Mouse (Mus musculus) cortical plate, adult 2 months (tissue): ENCODE data around the gene Fmn2.

Source experiments
- CTCF ChIP-seq: fragments of 200-500 bp; IDR thresholded peaks from 2 replicates; pipeline ENCODE4 v1.5.1; 2011; ENCODE audit warnings: mild to moderate bottlenecking, control low read depth, low read length; ENCODE audit not compliant: insufficient read depth; ENCODE audit errors: extremely low read depth
- POLR2A ChIP-seq: fragments of 200-500 bp; IDR thresholded peaks from 2 replicates; pipeline ENCODE4 v1.6.1; 2011; ENCODE audit warnings: mild to moderate bottlenecking, low read length, control low read depth; ENCODE audit not compliant: insufficient read depth; ENCODE audit errors: extremely low read depth

DNA sequence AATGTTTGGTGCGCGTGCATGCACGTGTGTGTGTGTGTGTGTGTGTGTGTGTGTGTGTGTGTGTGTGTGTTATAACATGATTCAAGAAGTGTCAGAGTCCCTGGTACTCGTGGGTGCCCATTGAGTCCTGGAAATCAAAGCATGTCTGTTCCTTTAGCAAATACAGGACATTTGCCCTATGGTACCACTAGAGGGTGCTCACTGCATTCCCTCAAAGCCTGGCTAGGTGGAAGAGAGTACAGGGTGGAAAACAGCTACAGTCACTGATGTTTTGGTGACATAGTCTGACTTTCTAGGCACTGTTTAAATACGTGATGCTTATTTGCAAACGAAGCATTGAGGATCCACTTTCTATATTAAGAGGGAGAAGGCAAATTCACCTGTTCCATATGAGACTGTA, 31.9 kb upstream of the Fmn2 start:
- TF ChIP-seq CTCF (peak; percentile 98), POLR2A (no peak)
